Mouse (Mus musculus): ENCODE measurements around the gene Hist1h2bm.
"Not testable (repeated sequence)": the region's sequence is repeated elsewhere in the genome, so short reads cannot be mapped to it uniquely, and the experiment has no call there.

The Hist1h2bm gene

GRCm38 (mm10) chr13:21722373-21722925 lies 605 bp downstream of the Hist1h2bm start:
- in situ Hi-C loops (cut with MboI; ENCODE audit: low pct_unique_long_range_greater_than_20kb in 1 of 2, low sequenced_read_pairs in 2 of 2, unreplicated experiment in 1 of 2), result no loop called here

- in situ Hi-C loops (cut with MboI; ENCODE audit: low pct_unique_long_range_greater_than_20kb in 1 of 2, low sequenced_read_pairs in 2 of 2, unreplicated experiment in 1 of 2), result no loop called here
Observed at GRCm38 (mm10) chr13:21722993-21723836, 1.4 kb downstream of the Hist1h2bm start.

GRCm38 (mm10) chr13:21727948-21728572 lies 6.2 kb downstream of the Hist1h2bm start:
- in situ Hi-C loops (cut with MboI; ENCODE audit: low pct_unique_long_range_greater_than_20kb in 1 of 2, low sequenced_read_pairs in 2 of 2, unreplicated experiment in 1 of 2), result no loop called here

- in situ Hi-C loops (cut with MboI; ENCODE audit: low pct_unique_long_range_greater_than_20kb in 1 of 2, low sequenced_read_pairs in 2 of 2, unreplicated experiment in 1 of 2), result no loop called here
Observed at GRCm38 (mm10) chr13:21729544-21729943, 7.7 kb downstream of the Hist1h2bm start.

- in situ Hi-C loops (cut with MboI; ENCODE audit: low pct_unique_long_range_greater_than_20kb in 1 of 2, low sequenced_read_pairs in 2 of 2, unreplicated experiment in 1 of 2), result no loop called here
Observed at GRCm38 (mm10) chr13:21733466-21733865, 11.6 kb downstream of the Hist1h2bm start.

GRCm38 (mm10) chr13:21734010-21734905 lies 12.4 kb downstream of the Hist1h2bm start:
- in situ Hi-C loops (cut with MboI; ENCODE audit: low pct_unique_long_range_greater_than_20kb in 1 of 2, low sequenced_read_pairs in 2 of 2, unreplicated experiment in 1 of 2), result no loop called here

- in situ Hi-C loops (cut with MboI; ENCODE audit: low pct_unique_long_range_greater_than_20kb in 1 of 2, low sequenced_read_pairs in 2 of 2, unreplicated experiment in 1 of 2), result not testable (repeated sequence)
Observed at GRCm38 (mm10) chr13:21734906-21735767, 13.3 kb downstream of the Hist1h2bm start, which contains the start of gene Hist1h4j. TSS of gene Hist1h4j (plus strand) at chr13:21735064.

- in situ Hi-C loops (cut with MboI; ENCODE audit: low pct_unique_long_range_greater_than_20kb in 1 of 2, low sequenced_read_pairs in 2 of 2, unreplicated experiment in 1 of 2), result no loop called here
Observed at GRCm38 (mm10) chr13:21745006-21745405, 23.2 kb downstream of the Hist1h2bm start.

- in situ Hi-C loops (cut with MboI; ENCODE audit: low pct_unique_long_range_greater_than_20kb in 1 of 2, low sequenced_read_pairs in 2 of 2, unreplicated experiment in 1 of 2), result no loop called here
Observed at GRCm38 (mm10) chr13:21749387-21750158, 27.7 kb downstream of the Hist1h2bm start.

GRCm38 (mm10) chr13:21750159-21751017 lies 28.5 kb downstream of the Hist1h2bm start, which contains the start of gene Hist1h4k:
TSS of gene Hist1h4k (minus strand) at chr13:21750505.
- in situ Hi-C loops (cut with MboI; ENCODE audit: low pct_unique_long_range_greater_than_20kb in 1 of 2, low sequenced_read_pairs in 2 of 2, unreplicated experiment in 1 of 2), result not testable (repeated sequence)

- in situ Hi-C loops (cut with MboI; ENCODE audit: low pct_unique_long_range_greater_than_20kb in 1 of 2, low sequenced_read_pairs in 2 of 2, unreplicated experiment in 1 of 2), result no loop called here
Observed at GRCm38 (mm10) chr13:21751417-21751816, 29.6 kb downstream of the Hist1h2bm start.

- in situ Hi-C loops (cut with MboI; ENCODE audit: low pct_unique_long_range_greater_than_20kb in 1 of 2, low sequenced_read_pairs in 2 of 2, unreplicated experiment in 1 of 2), result no loop called here
Observed at GRCm38 (mm10) chr13:21751827-21752226, 30.0 kb downstream of the Hist1h2bm start.

GRCm38 (mm10) chr13:21752356-21752755 lies 30.5 kb downstream of the Hist1h2bm start:
- in situ Hi-C loops (cut with MboI; ENCODE audit: low pct_unique_long_range_greater_than_20kb in 1 of 2, low sequenced_read_pairs in 2 of 2, unreplicated experiment in 1 of 2), result no loop called here

- in situ Hi-C loops (cut with MboI; ENCODE audit: low pct_unique_long_range_greater_than_20kb in 1 of 2, low sequenced_read_pairs in 2 of 2, unreplicated experiment in 1 of 2), result no loop called here
Observed at GRCm38 (mm10) chr13:21753051-21753523, 31.2 kb downstream of the Hist1h2bm start.

GRCm38 (mm10) chr13:21753524-21754285 lies 31.9 kb downstream of the Hist1h2bm start, which contains the start of the genes Hist1h2ak and Hist1h2bn:
TSS of gene Hist1h2ak (minus strand) at chr13:21753827.
TSS of gene Hist1h2bn (plus strand) at chr13:21754123.
- in situ Hi-C loops (cut with MboI; ENCODE audit: low pct_unique_long_range_greater_than_20kb in 1 of 2, low sequenced_read_pairs in 2 of 2, unreplicated experiment in 1 of 2), result not testable (repeated sequence)

Measured in mouse embryonic stem cell (cell line).